Mouse (Mus musculus) limb, embryonic 14.5 days (tissue): ENCODE measurements around the gene Kcnq5. TPM values are rescaled to one million over a fixed set of nuclear protein-coding genes. Genes with fewer than 3 reads are reported as not detected.

Source experiments
- ATAC-seq: fragments of 200-750 bp; cut with Nextera tagmentation; 2 replicates; pipeline ENCODE4 v1.8.0; 2017; ENCODE audit warnings: low read depth, moderate number of reproducible peaks, moderate TSS enrichment; ENCODE audit not compliant: low FRiP score
- DNase-seq: peaks from one replicate; pipeline ENCODE4 v3.0.0-alpha.2; 2015; ENCODE audit warnings: low spot score
- H3K27ac ChIP-seq: fragments of 300-500 bp; sonication (generic); replicated peaks from 2 replicates; pipeline ENCODE4 v1.5.1; 2014; ENCODE audit warnings: low read depth, mild to moderate bottlenecking, low read length, moderate library complexity, mixed read lengths
- H3K27me3 ChIP-seq: fragments of 300-500 bp; sonication (generic); 2 replicates; pipeline ENCODE4 v1.6.1; 2014; ENCODE audit warnings: low read length, mixed read lengths; ENCODE audit not compliant: control insufficient read depth, insufficient read depth
- H3K36me3 ChIP-seq: fragments of 300-500 bp; sonication (generic); 2 replicates; pipeline ENCODE4 v1.6.1; 2014; ENCODE audit warnings: mild to moderate bottlenecking, low read length, moderate library complexity, mixed read lengths; ENCODE audit not compliant: control insufficient read depth, insufficient read depth
- H3K4me1 ChIP-seq: fragments of 300-500 bp; sonication (generic); 2 replicates; pipeline ENCODE4 v1.6.1; 2014; ENCODE audit warnings: antibody characterized with exemption, low read length, mixed read lengths; ENCODE audit not compliant: control insufficient read depth, insufficient read depth
- H3K4me2 ChIP-seq: fragments of 300-500 bp; sonication (generic); replicated peaks from 2 replicates; pipeline ENCODE4 v1.6.1; 2014; ENCODE audit warnings: low read depth, mild to moderate bottlenecking, low read length, moderate library complexity; ENCODE audit not compliant: severe bottlenecking
- H3K4me3 ChIP-seq: fragments of 300-500 bp; sonication (generic); replicated peaks from 2 replicates; pipeline ENCODE4 v1.5.1; 2014; ENCODE audit warnings: low read length
- H3K9ac ChIP-seq: fragments of 300-500 bp; sonication (generic); 2 replicates; pipeline ENCODE4 v1.6.1; 2014; ENCODE audit warnings: mild to moderate bottlenecking, low read depth, low read length, moderate library complexity; ENCODE audit not compliant: severe bottlenecking
- H3K9me3 ChIP-seq: fragments of 300-500 bp; sonication (generic); 2 replicates; pipeline ENCODE4 v1.6.1; 2016; ENCODE audit warnings: low read length; ENCODE audit not compliant: control insufficient read depth
- POLR2A ChIP-seq: fragments of 200-500 bp; IDR thresholded peaks from 2 replicates; pipeline ENCODE4 v1.8.0; 2012; ENCODE audit warnings: inconsistent platforms, mild to moderate bottlenecking, moderate library complexity, borderline replicate concordance; ENCODE audit not compliant: insufficient read depth, insufficient read length; ENCODE audit errors: extremely low read depth
- whole genome bisulfite sequencing: fragments of 180-500 bp; shearing (Covaris S2); extraction: QIAGEN DNeasy Blood & Tissue Kit; methylation state at CpG from one replicate; pipeline ENCODE4 v1.1.7; 2014; 5-methylcytosine and 5-hydroxymethylcytosine counted together
- polyA plus RNA-seq, 2 experiments: library from polyadenylated mRNA; depleted of rRNA in 1 of 2; stranded (reverse) in 1 of 2; unstranded in 1 of 2; fragments of >200 nt; fragmentation: Nextera tagmentation in 1 of 2; extraction: Ambion mirVana in 1 of 2; gene quantifications; 2 replicates each; pipeline versions ENCODE4 v1.2.1 to v1.2.3; 2012 to 2014

The Kcnq5 gene
- polyA plus RNA-seq, 2 experiments, result 2.3 to 2.5 TPM

DNA sequence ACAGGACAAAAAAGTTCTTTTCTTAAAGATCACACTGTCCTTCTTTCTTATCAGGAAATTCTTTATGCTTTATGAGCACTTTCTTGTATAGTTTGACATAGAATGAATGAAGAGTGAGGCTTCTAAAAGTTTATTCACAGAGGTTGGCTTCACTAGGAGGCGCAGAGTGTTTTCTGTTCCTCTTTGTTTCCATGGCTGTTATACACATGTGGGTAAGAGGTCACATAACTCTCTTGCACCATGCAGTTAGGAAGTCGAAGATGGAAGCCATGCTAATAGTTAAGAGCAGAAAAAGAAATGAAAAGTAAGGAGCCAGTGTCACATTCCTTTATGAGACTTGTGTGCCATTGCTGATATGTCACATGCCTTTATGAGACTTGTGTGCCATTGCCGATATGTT, 105.3 kb downstream of the Kcnq5 start:
- H3K9me3 ChIP-seq, result no peaks in the 10 kb centered on the region
- no peak overlapping the region for H3K4me2 ChIP-seq
- DNase-seq (no peak), ATAC-seq (no peak)
- no peak for TF ChIP-seq POLR2A
- H3K27me3 ChIP-seq, result no peaks in the 10 kb centered on the region
- WGBS, result 70% methylated on average over 3 of the region's 3 CpGs
- H3K4me1 ChIP-seq, result no peaks in the 10 kb centered on the region
- no peak overlapping the region for H3K27ac ChIP-seq
- no peak overlapping the region for H3K4me3 ChIP-seq
- no peaks in the 10 kb centered on the region for H3K36me3 ChIP-seq
- no peak overlapping the region for H3K9ac ChIP-seq

DNA sequence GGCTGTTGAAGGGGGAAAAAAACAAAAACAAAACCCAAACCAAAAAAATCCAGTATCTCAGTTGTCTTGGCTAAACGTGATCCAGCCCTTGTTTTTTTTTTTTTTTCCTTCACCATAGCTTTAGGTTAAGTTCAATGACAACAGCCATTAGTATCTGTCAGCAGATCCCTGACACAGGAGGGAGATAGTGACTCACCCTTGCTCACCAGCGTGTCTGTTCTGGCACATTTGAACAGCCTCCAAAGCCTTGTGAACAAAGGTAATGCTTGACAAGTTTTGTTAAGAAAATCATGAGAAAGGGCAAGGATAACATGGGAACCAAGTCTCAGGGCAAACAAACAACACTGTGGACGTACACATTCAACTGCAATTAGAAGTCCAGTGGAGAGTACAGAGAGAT, 123.2 kb downstream of the Kcnq5 start:
- Histone ChIP-seq H3K9ac (no peak overlapping the region), H3K27me3 (no peaks in the 10 kb centered on the region), H3K27ac (no peak overlapping the region), H3K4me1 (no peaks in the 10 kb centered on the region), H3K9me3 (no peaks in the 10 kb centered on the region), H3K4me2 (no peak overlapping the region), H3K36me3 (no peaks in the 10 kb centered on the region), H3K4me3 (no peak overlapping the region)
- ATAC-seq (no peak), DNase-seq (no peak)
- WGBS, result 58% methylated on average over 3 of the region's 3 CpGs
- TF ChIP-seq POLR2A, result no peak

DNA sequence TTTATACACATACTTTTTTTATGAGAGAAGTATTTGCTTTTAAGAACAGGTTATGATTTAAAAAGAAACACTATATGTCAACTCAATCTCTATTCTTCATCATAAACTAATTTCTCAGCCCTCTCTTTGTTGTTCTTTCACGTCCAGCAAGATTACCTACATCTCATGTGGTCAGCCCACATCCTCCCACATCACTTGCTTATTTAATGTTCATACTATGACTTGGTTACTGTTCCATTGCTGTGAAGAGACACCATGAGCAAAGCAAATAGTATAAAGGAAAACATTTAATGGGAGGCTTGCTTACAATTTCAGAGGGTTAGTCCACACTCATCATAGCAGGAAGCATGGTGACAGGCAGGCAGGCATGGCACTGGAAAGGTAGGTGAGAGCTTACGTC, 124.4 kb downstream of the Kcnq5 start:
- DNase-seq, result no peak
- no peaks in the 10 kb centered on the region for H3K4me1 ChIP-seq
- H3K4me3 ChIP-seq, result no peak overlapping the region
- no peak overlapping the region for H3K9ac ChIP-seq
- ATAC-seq, result no peak
- no peaks in the 10 kb centered on the region for H3K27me3 ChIP-seq
- no peak for TF ChIP-seq POLR2A
- no peaks in the 10 kb centered on the region for H3K36me3 ChIP-seq
- no peak overlapping the region for H3K27ac ChIP-seq
- WGBS, result 78% methylated on average over 2 of the region's 2 CpGs
- no peaks in the 10 kb centered on the region for H3K9me3 ChIP-seq
- H3K4me2 ChIP-seq, result no peak overlapping the region

DNA sequence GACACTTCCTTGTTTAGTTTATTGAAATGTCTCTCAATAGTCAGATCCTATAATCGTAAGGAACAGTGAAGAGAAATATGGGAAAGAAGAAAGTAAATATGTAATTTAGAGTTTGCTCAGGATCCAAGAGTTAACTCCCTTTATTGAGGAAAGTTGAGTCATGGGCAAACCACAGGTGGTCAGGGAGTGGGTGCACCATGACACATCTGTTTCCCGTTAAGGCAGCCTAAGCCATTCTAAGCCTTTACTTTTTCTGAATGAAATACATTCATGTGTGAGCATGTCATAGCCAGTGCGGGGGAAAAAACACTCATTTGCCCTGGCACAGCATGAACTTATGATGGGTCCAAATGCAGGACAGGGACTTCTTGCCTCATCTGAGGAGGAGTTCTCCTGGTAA, 125.4 kb downstream of the Kcnq5 start:
- no peak for TF ChIP-seq POLR2A
- Histone ChIP-seq H3K27me3 (no peaks in the 10 kb centered on the region), H3K27ac (no peak overlapping the region), H3K9me3 (no peaks in the 10 kb centered on the region), H3K36me3 (no peaks in the 10 kb centered on the region), H3K4me2 (no peak overlapping the region), H3K4me3 (no peak overlapping the region), H3K4me1 (no peaks in the 10 kb centered on the region), H3K9ac (no peak overlapping the region)
- DNase-seq (peak; percentile 38), ATAC-seq (0 out of 2 replicates have a peak, but pooled peaks have one; percentile 19)
- WGBS, result 23% methylated on average over 3 of the region's 3 CpGs

DNA sequence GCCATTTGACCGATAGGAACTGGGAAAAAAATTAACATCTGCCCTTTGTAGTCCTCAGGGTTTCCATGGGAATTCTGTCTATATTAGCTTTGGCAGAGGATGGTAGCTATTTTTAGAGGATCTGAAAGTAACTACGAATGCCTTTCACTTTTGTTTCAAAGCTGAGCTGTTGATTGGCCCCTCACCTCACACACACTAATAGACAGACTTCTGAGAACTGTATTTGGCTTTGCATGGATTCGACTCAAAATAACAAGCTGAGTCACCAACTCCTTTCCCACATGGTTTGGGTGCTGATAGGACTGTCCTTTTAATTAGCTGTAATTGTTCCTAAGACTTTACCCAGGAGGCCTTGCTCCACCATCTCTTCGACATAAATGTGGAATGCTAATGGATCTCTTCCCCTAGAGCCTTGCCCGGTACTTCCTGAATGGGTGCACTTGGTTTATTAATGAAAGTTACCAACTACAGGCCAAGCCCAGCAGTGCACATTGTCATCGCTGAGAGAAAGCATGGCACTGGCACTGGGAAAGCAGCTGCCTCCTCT, 131.8 kb downstream of the Kcnq5 start:
- no peak overlapping the region for H3K27ac ChIP-seq
- no peak overlapping the region for H3K4me2 ChIP-seq
- H3K4me1 ChIP-seq, result no peaks in the 10 kb centered on the region
- no peaks in the 10 kb centered on the region for H3K9me3 ChIP-seq
- H3K9ac ChIP-seq, result no peak overlapping the region
- H3K4me3 ChIP-seq, result no peak overlapping the region
- no peak for TF ChIP-seq POLR2A
- no peak for DNase-seq
- no peaks in the 10 kb centered on the region for H3K36me3 ChIP-seq
- 68% methylated on average over 6 of the region's 6 CpGs for WGBS
- no peak for ATAC-seq
- no peaks in the 10 kb centered on the region for H3K27me3 ChIP-seq

DNA sequence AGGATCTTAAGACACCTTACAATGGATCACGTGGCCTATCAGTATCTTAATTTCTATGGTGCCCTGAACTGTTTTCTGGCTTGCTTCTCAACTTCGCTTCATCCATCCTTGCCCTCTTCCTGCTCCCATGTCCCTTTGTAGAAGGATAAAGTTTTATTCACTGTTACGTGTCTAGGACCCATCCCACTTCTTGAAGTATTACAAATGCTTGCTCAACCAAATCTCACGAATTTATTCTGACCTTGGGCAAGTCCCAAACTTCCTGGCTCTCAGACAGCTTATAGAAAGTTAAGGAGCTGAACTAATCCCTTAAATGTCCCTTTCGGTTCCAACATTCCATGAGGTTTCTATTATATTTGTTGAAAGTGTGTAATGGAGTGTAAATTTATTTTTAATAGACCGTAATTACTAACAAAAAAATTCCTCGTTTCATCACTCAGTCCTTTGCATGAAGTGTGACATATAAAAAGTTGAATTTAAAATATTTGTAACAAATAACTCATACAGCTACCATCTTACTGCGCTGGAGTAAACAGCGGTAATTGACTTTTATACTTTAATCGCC, 141.6 kb downstream of the Kcnq5 start:
- H3K4me2 ChIP-seq, result no peak overlapping the region
- no peak overlapping the region for H3K27ac ChIP-seq
- H3K27me3 ChIP-seq, result no peaks in the 10 kb centered on the region
- H3K4me1 ChIP-seq, result no peaks in the 10 kb centered on the region
- WGBS, result 63% methylated on average over 10 of the region's 10 CpGs
- H3K9me3 ChIP-seq, result no peaks in the 10 kb centered on the region
- H3K4me3 ChIP-seq, result no peak overlapping the region
- DNase-seq, result no peak
- TF ChIP-seq POLR2A, result no peak
- ATAC-seq, result no peak
- H3K9ac ChIP-seq, result no peak overlapping the region
- no peaks in the 10 kb centered on the region for H3K36me3 ChIP-seq
